Mouse (Mus musculus) kidney, postnatal 0 days (tissue): ENCODE measurements at regions not wholly inside any gene's neighbourhood (a gene's known extent, or its start where the extent isn't known, plus 50 kb on each side); places are given as distances from the start of the nearest gene placed in this dataset.
"Not testable (repeated sequence)": the region's sequence is repeated elsewhere in the genome, so short reads cannot be mapped to it uniquely, and the experiment has no call there.

Source experiments
- ATAC-seq: fragments of 200-750 bp; cut with Nextera tagmentation; replicated peaks from 2 replicates; pipeline ENCODE4 v1.8.0; 2017; ENCODE audit warnings: low read depth, moderate number of reproducible peaks, moderate TSS enrichment, moderate library complexity; ENCODE audit not compliant: low FRiP score
- DNase-seq: peaks from one replicate; pipeline ENCODE4 v3.0.0-alpha.2; 2016; ENCODE audit warnings: low spot score
- H3K27ac ChIP-seq: fragments of 300-500 bp; sonication (generic); 2 replicates; pipeline ENCODE4 v1.5.1; 2014; ENCODE audit warnings: mild to moderate bottlenecking
- H3K27me3 ChIP-seq: fragments of 300-500 bp; sonication (generic); 2 replicates; pipeline ENCODE4 v1.6.1; 2014; ENCODE audit warnings: low read length, mixed read lengths; ENCODE audit not compliant: insufficient read depth
- H3K36me3 ChIP-seq: fragments of 300-500 bp; sonication (generic); 2 replicates; pipeline ENCODE4 v1.6.1; 2014; ENCODE audit warnings: low read length, mixed read lengths; ENCODE audit not compliant: insufficient read depth
- H3K4me1 ChIP-seq: fragments of 300-500 bp; sonication (generic); replicated peaks from 2 replicates; pipeline ENCODE4 v1.6.1; 2014; ENCODE audit warnings: antibody characterized with exemption, low read length, mixed read lengths; ENCODE audit not compliant: insufficient read depth
- H3K4me2 ChIP-seq: fragments of 300-500 bp; sonication (generic); 2 replicates; pipeline ENCODE4 v1.6.1; 2014; ENCODE audit warnings: mild to moderate bottlenecking, low read length, moderate library complexity, mixed read lengths
- H3K4me3 ChIP-seq: fragments of 300-500 bp; sonication (generic); replicated peaks from 2 replicates; pipeline ENCODE4 v1.5.1; 2014; ENCODE audit warnings: low read depth, low read length
- H3K9ac ChIP-seq: fragments of 300-500 bp; sonication (generic); 2 replicates; pipeline ENCODE4 v1.6.1; 2014; ENCODE audit warnings: low read depth, low read length
- H3K9me3 ChIP-seq: fragments of 300-500 bp; sonication (generic); replicated peaks from 2 replicates; pipeline ENCODE4 v1.6.1; 2016; ENCODE audit warnings: low read length, inconsistent platforms, mixed read lengths
- CTCF ChIP-seq: IDR thresholded peaks from 2 replicates; pipeline ENCODE4 v1.5.1; 2016; ENCODE audit warnings: antibody characterized with exemption, low read depth, mild to moderate bottlenecking, moderate library complexity
- WGBS: fragments of 180-500 bp; shearing (Covaris S2); extraction: QIAGEN DNeasy Blood & Tissue Kit; methylation state at CpG from one replicate; pipeline ENCODE4 v1.1.7; 2014; 5-methylcytosine and 5-hydroxymethylcytosine counted together

- no peaks in the 10 kb centered on the region; the same call in 1 of the 2 replicates for H3K4me1 ChIP-seq
- no peaks in the 10 kb centered on the region for H3K27me3 ChIP-seq
- TF ChIP-seq CTCF, result no peak
- H3K9ac ChIP-seq, result no peak overlapping the region
- ATAC-seq (no peak), DNase-seq (no peak)
- H3K36me3 ChIP-seq, result no peaks in the 10 kb centered on the region
- H3K9me3 ChIP-seq, result no peaks in the 10 kb centered on the region
- no peak overlapping the region for H3K4me2 ChIP-seq
- 30% methylated on average over 10 of the region's 10 CpGs for WGBS
- H3K4me3 ChIP-seq, result no peak overlapping the region
- H3K27ac ChIP-seq, result no peak overlapping the region
These were observed 93.1 kb downstream of the Enc1 start for GRCm38 (mm10) chr13:97333801-97334534.

DNA sequence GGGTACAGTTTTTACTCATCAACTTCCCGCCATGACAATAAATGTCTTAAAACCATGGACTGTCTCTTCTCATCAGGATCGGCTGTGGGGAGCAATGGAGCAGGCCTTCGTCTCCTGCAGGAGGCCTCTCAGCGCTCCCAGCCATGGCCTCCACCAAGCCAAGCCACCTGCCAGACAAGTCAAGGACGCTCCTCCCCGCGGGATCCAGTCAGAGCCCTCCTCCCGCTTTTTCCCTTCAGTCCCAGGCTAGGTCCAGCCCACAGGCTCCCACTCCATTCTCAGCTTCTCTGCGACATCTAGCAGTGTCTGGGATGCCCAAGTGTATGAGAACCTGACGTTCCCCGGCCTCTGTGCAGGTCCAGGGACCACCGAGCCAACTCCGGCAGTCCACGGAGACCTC, 90.2 kb downstream of the Enc1 start:
- Histone ChIP-seq H3K9me3 (no peaks in the 10 kb centered on the region), H3K4me2 (no peak overlapping the region), H3K9ac (no peak overlapping the region), H3K36me3 (no peaks in the 10 kb centered on the region), H3K27me3 (no peaks in the 10 kb centered on the region), H3K4me3 (no peak overlapping the region), H3K4me1 (no peaks in the 10 kb centered on the region), H3K27ac (no peak overlapping the region)
- no peak for TF ChIP-seq CTCF
- ATAC-seq, result no peak
- DNase-seq, result no peak
- WGBS, result 91% methylated on average over 14 of the region's 14 CpGs

DNA sequence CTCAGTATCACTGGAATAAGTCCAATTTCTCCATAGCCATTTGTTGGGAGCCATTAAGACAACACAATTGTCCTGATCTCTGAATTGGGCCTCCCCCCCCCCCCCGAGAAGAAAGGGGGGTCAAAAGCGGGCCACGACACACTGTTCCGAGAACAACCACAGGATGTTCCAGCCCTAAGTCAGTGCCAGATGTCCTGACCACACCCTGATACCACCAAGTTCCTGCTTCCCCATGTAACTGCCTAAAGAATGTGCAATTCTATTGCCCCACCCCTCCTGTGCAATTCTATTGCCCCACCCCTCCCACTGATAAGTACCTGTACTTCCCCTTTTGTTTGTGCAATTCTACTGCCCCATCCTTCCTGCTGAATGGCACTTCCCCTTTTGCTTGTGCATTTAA, 80.4 kb downstream of the Enc1 start:
- H3K27me3 ChIP-seq, H3K36me3 ChIP-seq, H3K9me3 ChIP-seq, H3K4me1 ChIP-seq, H3K9ac ChIP-seq, DNase-seq, H3K4me3 ChIP-seq, H3K4me2 ChIP-seq, ATAC-seq: not testable (repeated sequence)
- 86% methylated on average over 4 of the region's 4 CpGs for WGBS
- H3K27ac ChIP-seq, result 0 out of 2 replicates have a peak overlapping the region, but pooled peaks have one; percentile 28

DNA sequence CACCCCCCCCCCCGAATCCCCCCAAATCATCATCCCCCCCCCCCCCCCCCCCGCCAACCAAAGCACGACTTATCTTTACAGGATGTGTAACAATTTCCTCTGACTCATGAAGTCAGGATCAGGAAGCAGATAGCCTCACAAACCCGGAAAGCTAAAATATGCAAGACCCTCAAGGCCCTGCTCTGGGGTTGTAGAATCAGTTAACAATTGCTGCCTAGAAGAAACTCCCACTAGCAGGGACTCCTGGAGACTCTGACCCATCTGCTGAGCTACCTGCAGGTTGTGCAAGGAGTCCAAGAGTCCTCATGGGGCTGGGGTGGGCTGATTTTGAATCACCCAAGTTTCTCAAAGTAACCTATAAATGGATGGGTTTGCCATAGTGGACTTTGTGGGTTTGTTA, 79.9 kb downstream of the Enc1 start:
- 44% methylated on average over 4 of the region's 4 CpGs for WGBS
- H3K9ac ChIP-seq, result no peak overlapping the region
- H3K4me2 ChIP-seq, result no peak overlapping the region
- H3K27ac ChIP-seq, result 0 out of 2 replicates have a peak overlapping the region, but pooled peaks have one; percentile 28
- H3K9me3 ChIP-seq, result no peaks in the 10 kb centered on the region
- no peaks in the 10 kb centered on the region for H3K36me3 ChIP-seq
- H3K27me3 ChIP-seq, result no peaks in the 10 kb centered on the region
- no peak for TF ChIP-seq CTCF
- DNase-seq, result peak; percentile 50
- no peak overlapping the region for H3K4me3 ChIP-seq
- no peaks in the 10 kb centered on the region for H3K4me1 ChIP-seq
- ATAC-seq, result no peak

DNA sequence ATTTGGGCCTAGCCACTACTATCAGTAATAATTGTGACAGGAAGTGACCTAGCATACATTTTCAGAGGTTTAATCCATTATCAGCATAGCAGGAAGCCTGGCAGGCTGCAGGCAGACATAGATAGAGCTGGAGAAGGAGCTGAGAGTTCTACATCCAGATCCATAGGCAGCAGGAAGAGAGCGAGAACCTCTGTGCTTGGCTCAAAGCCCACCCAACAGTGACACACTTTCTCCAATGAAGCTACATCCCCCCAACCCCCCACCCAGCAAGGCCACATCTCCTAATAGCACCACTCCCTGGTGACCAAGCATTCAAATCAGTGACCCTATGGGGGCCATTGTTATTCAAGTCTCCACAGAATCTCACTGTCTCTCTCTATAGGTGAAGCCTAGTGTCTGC, 79.4 kb downstream of the Enc1 start:
- H3K9me3 ChIP-seq, result no peaks in the 10 kb centered on the region
- H3K9ac ChIP-seq, result no peak overlapping the region
- no peak for DNase-seq
- TF ChIP-seq CTCF, result no peak
- H3K4me3 ChIP-seq, result no peak overlapping the region
- H3K36me3 ChIP-seq, result no peaks in the 10 kb centered on the region
- no peak overlapping the region for H3K4me2 ChIP-seq
- H3K4me1 ChIP-seq, result no peaks in the 10 kb centered on the region
- no peaks in the 10 kb centered on the region for H3K27me3 ChIP-seq
- WGBS, result 68% methylated on average over 1 of the region's 1 CpGs
- no peak overlapping the region for H3K27ac ChIP-seq
- ATAC-seq, result no peak

DNA sequence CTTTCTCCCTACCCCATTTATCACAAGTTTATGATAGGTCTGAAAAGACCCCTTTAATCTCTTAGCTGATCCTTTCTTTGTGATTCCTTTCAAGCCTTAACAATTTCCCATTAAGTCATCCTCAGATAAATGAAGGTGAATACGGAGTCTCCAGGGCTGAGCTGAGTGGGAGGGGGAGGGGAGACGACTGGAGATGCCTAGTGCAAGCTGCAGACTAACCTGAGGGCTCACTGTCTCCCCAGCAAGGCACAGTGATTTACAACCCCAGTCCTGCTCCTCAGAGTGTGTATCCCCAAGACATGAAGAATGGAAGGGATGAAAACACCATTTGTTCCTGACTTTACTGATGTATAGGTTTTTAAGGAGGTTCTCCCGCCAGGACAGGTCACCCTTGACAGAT, 76.7 kb downstream of the Enc1 start:
- Histone ChIP-seq H3K4me2 (no peak overlapping the region), H3K36me3 (no peaks in the 10 kb centered on the region), H3K27ac (no peak overlapping the region), H3K27me3 (no peaks in the 10 kb centered on the region), H3K9ac (no peak overlapping the region), H3K4me3 (no peak overlapping the region), H3K9me3 (no peaks in the 10 kb centered on the region), H3K4me1 (no peaks in the 10 kb centered on the region)
- WGBS, result 10% methylated on average over 3 of the region's 3 CpGs
- ATAC-seq (no peak), DNase-seq (no peak)
- TF ChIP-seq CTCF, result no peak
